Mouse (Mus musculus) testis, adult 2 months (tissue): ENCODE measurements around the gene Ubtd2. TPM values are rescaled to one million over a fixed set of nuclear protein-coding genes. Genes with fewer than 3 reads are reported as not detected.

ENCODE experiments used
- H3K27ac ChIP-seq: fragments of 200-500 bp; 2 replicates; pipeline ENCODE4 v1.5.1; 2012; ENCODE audit warnings: low read depth, low read length; ENCODE audit not compliant: control insufficient read depth, insufficient read depth
- H3K27me3 ChIP-seq: fragments of 200-500 bp; 2 replicates; pipeline ENCODE4 v1.6.1; 2012; ENCODE audit warnings: mild to moderate bottlenecking, low read length, moderate library complexity; ENCODE audit not compliant: control insufficient read depth, insufficient read depth
- H3K36me3 ChIP-seq: fragments of 200-500 bp; 2 replicates; pipeline ENCODE4 v1.6.1; 2012; ENCODE audit warnings: mild to moderate bottlenecking, low read length; ENCODE audit not compliant: control insufficient read depth, insufficient read depth
- H3K4me1 ChIP-seq: fragments of 200-500 bp; 2 replicates; pipeline ENCODE4 v1.6.1; 2012; ENCODE audit warnings: low read length; ENCODE audit not compliant: control insufficient read depth, insufficient read depth
- H3K4me3 ChIP-seq: fragments of 200-500 bp; 2 replicates; pipeline ENCODE4 v1.5.1; 2012; ENCODE audit warnings: low read depth, mild to moderate bottlenecking, low read length, moderate library complexity, mixed read lengths; ENCODE audit not compliant: control insufficient read depth
- CTCF ChIP-seq: fragments of 200-500 bp; IDR thresholded peaks from 2 replicates; pipeline ENCODE4 v1.5.1; 2012; ENCODE audit warnings: low read depth, mild to moderate bottlenecking, inconsistent platforms, low read length, moderate library complexity; ENCODE audit not compliant: control insufficient read depth, insufficient read depth, insufficient replicate concordance
- POLR2A ChIP-seq: fragments of 200-500 bp; IDR thresholded peaks from 2 replicates; pipeline ENCODE4 v1.6.1; 2012; ENCODE audit warnings: low read depth, mild to moderate bottlenecking, inconsistent platforms, low read length, moderate library complexity; ENCODE audit not compliant: control insufficient read depth
- polyA plus RNA-seq: library from polyadenylated mRNA; depleted of rRNA; stranded (reverse); fragments of >200 nt; gene quantifications from 2 replicates; pipeline ENCODE4 v1.2.3, GENCODE M21; 2012

The Ubtd2 gene
- polyA plus RNA-seq, 1 experiment = 120 TPM

- Histone ChIP-seq H3K27ac (no peak overlapping the region), H3K27me3 (no peaks in the 10 kb centered on the region), H3K36me3 (peaks cover 2% of the 10 kb centered on the region; the same call in 1 of the 2 replicates), H3K4me1 (no peaks in the 10 kb centered on the region), H3K4me3 (no peak overlapping the region)
- no peak for TF ChIP-seq POLR2A
- TF ChIP-seq CTCF = no peak
These were observed 63.6 kb downstream of the Ubtd2 start for GRCm38 (mm10) chr11:32518770-32519169.

- Histone ChIP-seq H3K4me3 (no peak overlapping the region), H3K36me3 (peaks cover 2% of the 10 kb centered on the region; the same call in 1 of the 2 replicates), H3K4me1 (no peaks in the 10 kb centered on the region), H3K27me3 (no peaks in the 10 kb centered on the region), H3K27ac (no peak overlapping the region)
- TF ChIP-seq POLR2A (no peak), CTCF (no peak)
These were observed 64.2 kb downstream of the Ubtd2 start for GRCm38 (mm10) chr11:32519354-32519753.

- TF ChIP-seq POLR2A (no peak), CTCF (no peak)
- Histone ChIP-seq H3K27ac (no peak overlapping the region), H3K27me3 (no peaks in the 10 kb centered on the region), H3K36me3 (peaks cover under 1% of the 10 kb centered on the region; the same call in 1 of the 2 replicates), H3K4me1 (no peaks in the 10 kb centered on the region), H3K4me3 (no peak overlapping the region)
These were observed 66.1 kb downstream of the Ubtd2 start for GRCm38 (mm10) chr11:32521246-32521645.

DNA sequence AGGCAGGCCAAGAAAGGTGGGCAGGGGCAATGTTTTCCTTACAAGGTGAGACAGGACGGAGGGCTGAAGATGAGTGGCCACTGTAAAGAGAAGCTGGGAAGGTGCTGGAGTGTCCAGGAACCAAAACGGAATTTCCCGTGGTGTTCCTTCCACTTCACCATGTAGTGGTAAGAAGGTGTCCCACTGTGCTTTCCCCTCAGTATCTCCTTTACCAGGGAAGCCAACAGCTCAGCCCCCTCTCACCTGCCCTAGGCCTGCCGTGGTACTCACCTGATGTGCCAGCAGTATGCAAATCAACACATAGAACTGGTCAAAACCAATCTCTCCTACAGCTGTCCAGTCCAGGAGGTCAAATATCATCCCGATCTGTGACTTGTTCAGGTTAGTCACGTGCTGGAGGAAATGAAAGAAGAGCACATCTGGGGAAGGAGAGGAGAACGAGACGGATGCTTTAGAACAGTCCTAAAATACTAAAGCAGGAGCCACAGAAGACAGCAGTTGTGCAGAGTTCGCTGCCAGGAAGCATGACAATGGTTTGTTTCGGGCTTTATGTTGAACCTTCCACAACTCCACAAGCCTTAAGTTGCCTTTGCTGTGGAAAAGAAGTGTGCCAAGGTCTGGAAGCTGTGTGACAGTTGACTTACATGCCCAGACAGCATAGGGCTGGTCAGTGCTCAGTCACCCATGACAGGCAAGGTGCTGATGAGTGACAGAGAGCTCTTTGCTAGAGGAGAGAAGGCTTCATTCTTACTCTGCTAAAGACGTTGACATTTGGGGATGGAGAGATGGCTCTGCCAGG, 69.2 kb downstream of the Ubtd2 start:
- H3K4me3 ChIP-seq = peak overlapping the region; percentile 65
- H3K36me3 ChIP-seq = no peaks in the 10 kb centered on the region; the same call in 1 of the 2 replicates
- H3K27me3 ChIP-seq = no peaks in the 10 kb centered on the region
- TF ChIP-seq POLR2A (no peak), CTCF (no peak)
- 0 out of 2 replicates have a peak, but pooled peaks cover 2% of the 10 kb centered on the region for H3K4me1 ChIP-seq
- no peak overlapping the region for H3K27ac ChIP-seq

DNA sequence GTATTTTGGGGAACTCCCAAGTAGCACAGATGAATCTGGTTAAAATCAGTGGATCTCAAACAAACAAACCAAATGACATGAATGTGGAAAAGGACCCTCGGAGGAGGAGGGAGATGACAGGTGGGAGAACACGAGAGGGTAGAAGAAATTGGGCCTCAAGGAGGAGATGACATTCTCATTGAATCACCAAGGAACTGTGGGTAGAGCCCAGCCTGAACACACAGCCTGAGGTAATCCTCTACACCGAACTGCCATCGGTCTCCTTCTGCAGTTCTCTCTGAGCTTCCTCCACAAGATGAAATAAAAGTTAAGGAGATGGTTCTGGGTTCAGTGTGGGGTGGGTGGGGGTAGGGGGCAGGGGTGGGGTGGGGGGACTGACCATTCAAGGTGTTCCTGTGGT, 71.8 kb downstream of the Ubtd2 start:
- Histone ChIP-seq H3K4me1 (peaks cover 2% of the 10 kb centered on the region; the same call in 1 of the 2 replicates), H3K27ac (no peak overlapping the region), H3K27me3 (no peaks in the 10 kb centered on the region), H3K36me3 (no peaks in the 10 kb centered on the region; the same call in 1 of the 2 replicates), H3K4me3 (peak overlapping the region; percentile 70)
- TF ChIP-seq POLR2A (no peak), CTCF (no peak)

GRCm38 (mm10) chr11:32530151-32530550, 75.0 kb downstream of the Ubtd2 start:
- Histone ChIP-seq H3K36me3 (no peaks in the 10 kb centered on the region), H3K27ac (no peak overlapping the region), H3K4me1 (peaks cover 19% of the 10 kb centered on the region), H3K27me3 (no peaks in the 10 kb centered on the region), H3K4me3 (no peak overlapping the region)
- TF ChIP-seq POLR2A = no peak
- no peak for TF ChIP-seq CTCF

DNA sequence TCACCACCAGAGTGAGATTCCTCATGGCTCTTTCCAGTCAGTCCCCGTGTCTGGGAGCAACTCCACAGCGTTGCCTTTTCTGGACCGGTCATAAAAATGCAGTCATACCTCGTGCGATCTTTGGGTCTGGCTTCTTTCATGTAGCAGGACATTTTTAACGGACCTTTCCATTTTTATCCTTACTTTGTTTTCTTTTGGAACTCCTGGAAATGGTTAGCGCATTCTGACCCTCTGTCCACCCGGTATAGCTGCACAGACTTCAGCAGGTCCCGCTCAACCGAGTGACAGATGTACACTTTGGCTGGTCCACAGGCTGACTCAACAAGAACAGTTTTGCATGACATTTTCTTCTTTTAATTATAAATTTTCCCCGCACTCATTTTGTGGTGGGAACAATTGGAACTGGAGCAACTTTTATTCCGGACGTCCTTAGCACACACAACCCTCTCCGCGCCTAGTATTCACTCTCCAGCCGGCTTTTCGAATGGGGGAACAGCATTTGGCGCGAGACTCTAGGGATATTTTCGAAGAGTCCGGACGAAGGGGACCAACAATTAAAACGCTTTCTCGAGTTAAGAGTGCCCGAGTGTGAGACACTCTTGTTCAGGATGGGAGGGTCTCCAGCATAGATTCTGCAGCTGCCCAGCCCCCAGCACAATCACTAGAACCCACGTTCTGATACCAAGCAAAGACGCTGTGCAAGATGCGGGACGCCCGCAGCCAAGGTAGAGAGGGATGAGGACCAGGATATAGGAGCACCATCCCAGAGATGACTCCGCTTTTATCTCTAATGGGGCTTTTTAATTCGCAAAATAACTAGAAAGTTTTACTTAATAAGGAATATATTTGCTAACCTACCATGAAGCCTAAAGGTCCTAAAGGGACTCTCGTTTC, 76.9 kb downstream of the Ubtd2 start, which contains the start of gene Efcab9:
Gene Efcab9 (minus strand): TSS at position 211 of the 894 bp plus-strand sequence.
- Histone ChIP-seq H3K4me1 (peaks cover 19% of the 10 kb centered on the region), H3K4me3 (peak within 1 kb of the TSS; percentile 80), H3K27ac (0 out of 2 replicates have a peak within 1 kb of the TSS, but pooled peaks have one; percentile 15), H3K27me3 (no peaks in the 10 kb centered on the region), H3K36me3 (no peaks in the 10 kb centered on the region)
- TF ChIP-seq CTCF (no peak), POLR2A (no peak)
